Mouse (Mus musculus) E14TG2a.4 (cell line): ENCODE measurements around the gene Cmss1.

ENCODE experiments used
- H3K27me3 ChIP-seq: 2 replicates; pipeline ENCODE4 v1.6.1; 2014; ENCODE audit warnings: low read length, control low read depth; ENCODE audit not compliant: insufficient read depth
- H3K36me3 ChIP-seq: 2 replicates; pipeline ENCODE4 v1.6.1; 2014; ENCODE audit warnings: low read length, control low read depth; ENCODE audit not compliant: insufficient read depth
- H3K4me1 ChIP-seq: replicated peaks from 2 replicates; pipeline ENCODE4 v1.6.1; 2014; ENCODE audit warnings: low read depth, low read length, control low read depth
- H3K4me3 ChIP-seq: replicated peaks from 2 replicates; pipeline ENCODE4 v1.5.1; 2014; ENCODE audit warnings: mild to moderate bottlenecking, low read length
- H3K9me3 ChIP-seq: 2 replicates; pipeline ENCODE4 v1.6.1; 2014; ENCODE audit warnings: low read length, control low read depth
- CTCF ChIP-seq: conservative IDR thresholded peaks from 2 replicates; pipeline ENCODE4 v1.5.1; 2014; ENCODE audit warnings: low read length
- NANOG ChIP-seq: IDR thresholded peaks from 2 replicates; pipeline ENCODE4 v1.6.1; 2014; ENCODE audit warnings: borderline replicate concordance, low read length, mixed read lengths
- POU5F1 ChIP-seq: IDR thresholded peaks from 2 replicates; pipeline ENCODE4 v1.6.1; 2014; ENCODE audit warnings: low read length, borderline replicate concordance

Cmss1 gene

GRCm38 (mm10) chr16:57362679-57363401 is 243.8 kb downstream of the Cmss1 start:
- TF ChIP-seq NANOG (no peak), POU5F1 (no peak), CTCF (no peak)
- H3K27me3 ChIP-seq: no peaks in the 10 kb centered on the region
- no peaks in the 10 kb centered on the region for H3K36me3 ChIP-seq

GRCm38 (mm10) chr16:57360785-57361184 is 245.9 kb downstream of the Cmss1 start:
- no peaks in the 10 kb centered on the region for H3K9me3 ChIP-seq
- no peak overlapping the region for H3K4me3 ChIP-seq
- TF ChIP-seq POU5F1 (no peak), NANOG (no peak), CTCF (no peak)
- no peaks in the 10 kb centered on the region for H3K36me3 ChIP-seq
- peaks cover 9% of the 10 kb centered on the region; the same call in 1 of the 2 replicates for H3K4me1 ChIP-seq
- H3K27me3 ChIP-seq: no peaks in the 10 kb centered on the region

More at GRCm38 (mm10) chr16:57362679-57363401, 243.8 kb downstream of the Cmss1 start:
- peaks cover 9% of the 10 kb centered on the region; the same call in 1 of the 2 replicates for H3K4me1 ChIP-seq
- H3K9me3 ChIP-seq: no peaks in the 10 kb centered on the region
- H3K4me3 ChIP-seq: peak overlapping the region; percentile 64

GRCm38 (mm10) chr16:57359251-57359650 is 247.4 kb downstream of the Cmss1 start:
- no peaks in the 10 kb centered on the region for H3K27me3 ChIP-seq
- H3K36me3 ChIP-seq: no peaks in the 10 kb centered on the region
- H3K9me3 ChIP-seq: no peaks in the 10 kb centered on the region
- peaks cover 9% of the 10 kb centered on the region; the same call in 1 of the 2 replicates for H3K4me1 ChIP-seq
- TF ChIP-seq CTCF (no peak), NANOG (no peak)
- H3K4me3 ChIP-seq: no peak overlapping the region

GRCm38 (mm10) chr16:57357011-57357410 is 249.7 kb downstream of the Cmss1 start:
- Histone ChIP-seq H3K4me1 (no peaks in the 10 kb centered on the region), H3K9me3 (no peaks in the 10 kb centered on the region)
- TF ChIP-seq CTCF (no peak), NANOG (no peak), POU5F1 (no peak)

GRCm38 (mm10) chr16:57356454-57356853 is 250.2 kb downstream of the Cmss1 start:
- H3K36me3 ChIP-seq: no peaks in the 10 kb centered on the region
- no peaks in the 10 kb centered on the region for H3K9me3 ChIP-seq
- no peak overlapping the region for H3K4me3 ChIP-seq
- no peaks in the 10 kb centered on the region for H3K27me3 ChIP-seq
- TF ChIP-seq POU5F1: no peak
- no peak for TF ChIP-seq CTCF
- TF ChIP-seq NANOG: no peak
- H3K4me1 ChIP-seq: no peaks in the 10 kb centered on the region

More at GRCm38 (mm10) chr16:57357011-57357410, 249.7 kb downstream of the Cmss1 start:
- Histone ChIP-seq H3K4me3 (no peak overlapping the region), H3K36me3 (no peaks in the 10 kb centered on the region), H3K27me3 (no peaks in the 10 kb centered on the region)

GRCm38 (mm10) chr16:57353932-57354331 is 252.7 kb downstream of the Cmss1 start:
- no peaks in the 10 kb centered on the region for H3K4me1 ChIP-seq
- TF ChIP-seq POU5F1 (no peak), CTCF (no peak), NANOG (no peak)
- no peak overlapping the region for H3K4me3 ChIP-seq
- H3K9me3 ChIP-seq: no peaks in the 10 kb centered on the region
- no peaks in the 10 kb centered on the region for H3K27me3 ChIP-seq
- no peaks in the 10 kb centered on the region for H3K36me3 ChIP-seq

- Histone ChIP-seq H3K36me3 (no peaks in the 10 kb centered on the region), H3K4me3 (no peak overlapping the region), H3K27me3 (no peaks in the 10 kb centered on the region), H3K9me3 (no peaks in the 10 kb centered on the region), H3K4me1 (no peaks in the 10 kb centered on the region)
- TF ChIP-seq NANOG (no peak), CTCF (no peak), POU5F1 (no peak)
Observed at GRCm38 (mm10) chr16:57353166-57353721, 253.4 kb downstream of the Cmss1 start.

- H3K4me1 ChIP-seq: no peaks in the 10 kb centered on the region
- no peaks in the 10 kb centered on the region for H3K27me3 ChIP-seq
- TF ChIP-seq NANOG (no peak), POU5F1 (no peak), CTCF (no peak)
- no peaks in the 10 kb centered on the region for H3K36me3 ChIP-seq
- no peaks in the 10 kb centered on the region for H3K9me3 ChIP-seq
- H3K4me3 ChIP-seq: no peak within 1 kb of the TSS
Observed at GRCm38 (mm10) chr16:57352751-57353150, 253.9 kb downstream of the Cmss1 start, which contains the start of gene Filip1l. Gene Filip1l, plus strand, starts transcription at chr16:57353093.

GRCm38 (mm10) chr16:57349689-57350088 is 257.0 kb downstream of the Cmss1 start:
- H3K4me1 ChIP-seq: no peaks in the 10 kb centered on the region
- no peaks in the 10 kb centered on the region for H3K27me3 ChIP-seq
- TF ChIP-seq NANOG (no peak), POU5F1 (no peak), CTCF (no peak)
- no peaks in the 10 kb centered on the region for H3K36me3 ChIP-seq
- no peak overlapping the region for H3K4me3 ChIP-seq
- H3K9me3 ChIP-seq: peaks cover 2% of the 10 kb centered on the region
